Mouse (Mus musculus) ZHBTc4 (cell line): ENCODE data around the gene Cacna1e.

Source experiments
- DNase-seq: peaks from one replicate; pipeline ENCODE4 v3.0.0-alpha.2; 2011; ENCODE audit warnings: low read depth, low spot score

The Cacna1e gene

DNA sequence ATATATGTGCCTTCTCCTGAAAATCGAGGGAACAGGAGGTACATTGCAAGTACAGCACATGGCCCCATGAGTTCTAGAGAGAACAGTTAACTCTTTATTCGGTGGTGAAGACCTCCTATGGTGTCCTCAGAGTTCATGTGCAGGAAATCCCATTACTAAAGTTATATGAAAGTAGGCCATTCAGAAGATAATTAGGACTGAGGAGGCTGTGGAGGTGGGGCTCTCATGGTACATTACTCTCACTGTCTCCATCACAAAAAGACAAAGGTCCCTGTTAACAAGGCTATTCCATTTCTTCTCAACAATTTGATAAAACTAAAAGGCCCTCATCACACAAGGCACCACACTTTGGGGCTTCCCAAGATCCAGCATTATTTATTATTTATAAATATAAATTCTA, 475.2 kb downstream of the Cacna1e start:
- DNase-seq, result no peak

- no peak for DNase-seq
Measured at GRCm38 (mm10) chr1:154391979-154392378, 492.3 kb downstream of the Cacna1e start.
